ENCODE assay signal across 12 mouse cellular contexts in the genomic region with DNA sequence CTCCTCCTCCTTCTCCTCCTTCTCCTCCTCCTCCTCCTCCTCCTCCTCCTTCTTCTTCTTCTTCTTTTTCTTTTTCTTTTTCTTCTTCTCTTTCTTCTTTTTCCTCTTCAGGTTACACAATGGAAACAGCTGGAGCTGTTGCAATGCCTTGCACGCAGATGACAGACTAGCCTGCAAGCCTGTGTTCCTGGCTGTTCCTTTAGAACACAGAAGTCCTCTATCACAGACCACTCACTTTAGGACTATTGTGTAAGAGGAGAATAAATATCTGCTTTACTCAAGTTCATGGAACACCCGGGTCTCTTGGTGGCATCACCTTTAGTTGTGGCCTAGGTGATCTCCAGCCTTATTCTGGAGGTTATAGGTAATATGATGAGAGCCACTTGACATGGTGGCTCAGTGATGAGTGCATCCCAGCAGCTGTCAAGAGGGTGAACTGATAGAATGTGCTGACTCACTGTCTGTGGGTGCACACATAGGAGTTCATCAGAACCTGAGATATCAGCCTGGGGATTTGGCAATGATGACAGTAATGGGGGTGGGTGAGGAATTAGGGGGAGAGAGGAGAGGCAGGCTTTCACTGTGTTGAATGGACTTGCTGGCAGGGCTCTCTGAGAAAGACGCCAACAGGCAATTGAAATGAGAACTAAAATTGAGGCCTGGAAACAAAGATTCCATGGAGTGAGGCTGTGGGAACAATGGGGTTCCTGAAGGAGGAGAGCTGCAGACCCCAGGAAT.
DNase-seq lines count a peak whose midpoint lies in the region; ATAC-seq and TF ChIP-seq lines count a peak whose summit lies in the region.
"Had no signal": no experiment of that assay in that cellular context is flagged by ENCODE, and none has a peak within 500 bp of the region (broad histone marks: within the 10 kb centered on the region; RNA-seq: fewer than 3 reads in every experiment).

No protein-coding gene starts in this region.

- no peak overlapping the region for H3K9ac ChIP-seq in heart, embryonic 12.5 days
- no peak overlapping the region for H3K9ac ChIP-seq in stomach, postnatal 0 days (ENCODE audit: low read length)
- H3K9ac ChIP-seq: limb, embryonic 12.5 days had no signal

- H3K27ac ChIP-seq in heart, embryonic 12.5 days (ENCODE audit: poor library complexity, severe bottlenecking), result no peak overlapping the region
- H3K27ac ChIP-seq in stomach, postnatal 0 days (replicated peaks), result 0 out of 2 replicates have a peak overlapping the region, but pooled peaks have one; percentile 24
- H3K27ac ChIP-seq: limb, embryonic 12.5 days had no signal

- no peaks in the 10 kb centered on the region for H3K9me3 ChIP-seq in heart, embryonic 12.5 days (replicated peaks)
- no peaks in the 10 kb centered on the region for H3K9me3 ChIP-seq in stomach, postnatal 0 days (ENCODE audit: control insufficient read depth, low read length)
- H3K9me3 ChIP-seq: limb, embryonic 12.5 days had no signal

- H3K4me3 ChIP-seq in heart, embryonic 12.5 days, result no peak overlapping the region
- no peak overlapping the region for H3K4me3 ChIP-seq in stomach, postnatal 0 days (ENCODE audit: low read depth, low read length)
- H3K4me3 ChIP-seq: limb, embryonic 12.5 days had no signal

- no peak for TF ChIP-seq CTCF in stomach, postnatal 0 days (IDR thresholded peaks at IDR 0.05; ENCODE audit: low read depth)

- peak; percentile 26 for DNase-seq in heart, adult 8-10 months (ENCODE audit: low spot score)
- DNase-seq in urinary bladder, postnatal 14 days (ENCODE audit: low spot score), result peak; percentile 12
- DNase-seq in urinary bladder, postnatal 25 days (ENCODE audit: low spot score), result no peak
- peak; percentile 20 to 39 for DNase-seq in lung, adult 18-20 months
- no peak for DNase-seq in stomach, postnatal 0 days (ENCODE audit: low spot score)
- no peak for DNase-seq in embryo, embryonic 10.5 days (ENCODE audit: low spot score)
- DNase-seq: cerebellum, postnatal 14 days; kidney, postnatal 14 days had no signal

- TF ChIP-seq EP300 in stomach, postnatal 0 days (optimal IDR thresholded peaks at IDR 0.05), result no peak

- 72% methylated on average over 3 of the region's 3 CpGs for WGBS in heart, embryonic 12.5 days
- 73% methylated on average over 3 of the region's 3 CpGs for WGBS in stomach, postnatal 0 days

- H3K4me1 ChIP-seq in heart, embryonic 12.5 days (replicated peaks), result no peaks in the 10 kb centered on the region
- H3K4me1 ChIP-seq in stomach, postnatal 0 days (replicated peaks; ENCODE audit: control insufficient read depth, insufficient read depth), result no peaks in the 10 kb centered on the region

- no peak for ATAC-seq in heart, embryonic 12.5 days (ENCODE audit: insufficient number of reproducible peaks, low FRiP score)
- peak; percentile 47 for ATAC-seq in stomach, postnatal 0 days (ENCODE audit: low FRiP score, low TSS enrichment)
- no peak for ATAC-seq in erythroid progenitor cell, adult 5-6 weeks (replicated peaks; ENCODE audit: low FRiP score, poor library complexity, severe bottlenecking)
- ATAC-seq: hindbrain, embryonic 16.5 days had no signal

- H3K36me3 ChIP-seq in heart, embryonic 12.5 days, result no peaks in the 10 kb centered on the region
- H3K36me3 ChIP-seq in stomach, postnatal 0 days (ENCODE audit: control insufficient read depth, insufficient read depth, low read length), result no peaks in the 10 kb centered on the region
- H3K36me3 ChIP-seq: limb, embryonic 12.5 days had no signal

- no peaks in the 10 kb centered on the region; the same call in 1 of the 2 replicates for H3K27me3 ChIP-seq in heart, embryonic 12.5 days (replicated peaks)
- H3K27me3 ChIP-seq in stomach, postnatal 0 days (ENCODE audit: control insufficient read depth, insufficient read depth, low read length), result no peaks in the 10 kb centered on the region

- no peak overlapping the region for H3K4me2 ChIP-seq in heart, embryonic 12.5 days
- no peak overlapping the region for H3K4me2 ChIP-seq in stomach, postnatal 0 days (replicated peaks; ENCODE audit: low read depth)
- H3K4me2 ChIP-seq: limb, embryonic 12.5 days had no signal

Comparison
In these comparisons a context has a peak if more than half of its experiments do, and no peak if none do; other contexts are left out.
1. DNase-seq: peak in heart, adult 8-10 months (single experiment), urinary bladder, postnatal 14 days (single experiment) and lung, adult 18-20 months (2 of 2); none in urinary bladder, postnatal 25 days (single experiment), stomach, postnatal 0 days (single experiment) and embryo, embryonic 10.5 days (single experiment).